ENCODE assay signal across 9 mouse cellular contexts in genomic region chr8:123036956-123037355, GRCm38 (mm10). TPM values are rescaled to one million over a fixed set of nuclear protein-coding genes. Genes with fewer than 3 reads are reported as not detected.
DNase-seq lines count a peak whose midpoint lies in the region; ATAC-seq and TF ChIP-seq lines count a peak whose summit lies in the region.
"Had no signal": no experiment of that assay in that cellular context is flagged by ENCODE, and none has a peak within 500 bp of the region (broad histone marks: within the 10 kb centered on the region; RNA-seq: fewer than 3 reads in every experiment).

No protein-coding gene starts in this region.

- ATAC-seq in erythroid progenitor cell, adult 5-6 weeks (replicated peaks; ENCODE audit: low FRiP score, poor library complexity, severe bottlenecking): peak; percentile 81
- no peak for ATAC-seq in granulocyte monocyte progenitor cell, adult 5-6 weeks (replicated peaks; ENCODE audit: poor library complexity, severe bottlenecking)

- H3K36me3 ChIP-seq in E14TG2a.4 (ENCODE audit: insufficient read depth, low read length): peaks cover 19% of the 10 kb centered on the region
- peaks cover 6% of the 10 kb centered on the region for H3K36me3 ChIP-seq in megakaryocyte, embryonic 14.5 days (replicated peaks; ENCODE audit: low read length)
- H3K36me3 ChIP-seq: hindbrain, embryonic 13.5 days; lung, embryonic 15.5 days had no signal

- peak; percentile 36 for DNase-seq in A20 (ENCODE audit: low read depth, low spot score)
- no peak for DNase-seq in cerebellum, adult 9-11 months
- DNase-seq in layer of hippocampus, postnatal 25 days (ENCODE audit: extremely low spot score in 1 of 2, low spot score in 1 of 2): no peak

- H3K4me3 ChIP-seq in E14TG2a.4 (replicated peaks; ENCODE audit: low read length): peak overlapping the region; percentile 53
- peak overlapping the region; percentile 35 for H3K4me3 ChIP-seq in megakaryocyte, embryonic 14.5 days (replicated peaks)
- H3K4me3 ChIP-seq: hindbrain, embryonic 13.5 days; lung, embryonic 15.5 days had no signal

- H3K9me3 ChIP-seq in E14TG2a.4 (ENCODE audit: low read length): no peaks in the 10 kb centered on the region
- H3K9me3 ChIP-seq in megakaryocyte, embryonic 14.5 days: no peaks in the 10 kb centered on the region
- H3K9me3 ChIP-seq: hindbrain, embryonic 13.5 days; lung, embryonic 15.5 days had no signal

- TF ChIP-seq CTCF in E14TG2a.4 (conservative IDR thresholded peaks at IDR 0.05; ENCODE audit: low read length): no peak

- H3K4me1 ChIP-seq in E14TG2a.4 (replicated peaks; ENCODE audit: low read depth, low read length): peaks cover 86% of the 10 kb centered on the region
- peaks cover 81% of the 10 kb centered on the region for H3K4me1 ChIP-seq in megakaryocyte, embryonic 14.5 days

- no peaks in the 10 kb centered on the region for H3K27me3 ChIP-seq in E14TG2a.4 (ENCODE audit: insufficient read depth, low read length)
- H3K27me3 ChIP-seq in megakaryocyte, embryonic 14.5 days (replicated peaks): no peaks in the 10 kb centered on the region
- H3K27me3 ChIP-seq: hindbrain, embryonic 13.5 days; lung, embryonic 15.5 days had no signal

RNA-seq across cellular contexts. Expression of gene Ankrd11, which starts 5.1 kb away (rescaled TPM):
- total RNA-seq in erythroid progenitor cell, adult 5-6 weeks (2015; ENCODE audit: low replicate concordance): 81.8 and 106 TPM in 2 replicates
- total RNA-seq in erythroid progenitor cell, adult 5-6 weeks (2017; ENCODE audit: low replicate concordance): 126 and 174 TPM in 2 replicates
- polyA plus RNA-seq in megakaryocyte, embryonic 14.5 days (2012; ENCODE audit: insufficient read depth, low replicate concordance): 46.9 and 49.4 TPM in 2 replicates
- total RNA-seq in granulocyte monocyte progenitor cell, adult 5-6 weeks (2014; fragmentation: Nextera tagmentation): 86.3 and 104 TPM in 2 replicates
- 63.3 and 63.9 TPM in 2 replicates for total RNA-seq in granulocyte monocyte progenitor cell, adult 5-6 weeks (2017)
- total RNA-seq in layer of hippocampus, postnatal 25 days (2021): 100 to 1,000 TPM; 147 to 171 TPM

RNA-seq across cellular contexts. Expression of gene Spg7, which starts 25.8 kb away (rescaled TPM):
- 63.4 and 71.7 TPM in 2 replicates for total RNA-seq in erythroid progenitor cell, adult 5-6 weeks (2015; ENCODE audit: low replicate concordance)
- total RNA-seq in erythroid progenitor cell, adult 5-6 weeks (2017; ENCODE audit: low replicate concordance): 50.3 and 65.2 TPM in 2 replicates
- polyA plus RNA-seq in megakaryocyte, embryonic 14.5 days (2012; ENCODE audit: insufficient read depth, low replicate concordance): 9.5 and 14.6 TPM in 2 replicates
- 29.5 and 40.3 TPM in 2 replicates for total RNA-seq in granulocyte monocyte progenitor cell, adult 5-6 weeks (2014; fragmentation: Nextera tagmentation)
- total RNA-seq in granulocyte monocyte progenitor cell, adult 5-6 weeks (2017): 47.3 and 65.5 TPM in 2 replicates
- 10 to 100 TPM; 54.5 to 72.1 TPM for total RNA-seq in layer of hippocampus, postnatal 25 days (2021)
